Mouse (Mus musculus) neural tube, embryonic 10.5 days (tissue): ENCODE measurements at regions not wholly inside any gene's neighbourhood (a gene's known extent, or its start where the extent isn't known, plus 50 kb on each side); places are given as distances from the start of the nearest gene placed in this dataset.

Experiments
- DNase-seq: peaks from one replicate; pipeline ENCODE4 v3.0.0-alpha.2; 2017; ENCODE audit warnings: low spot score; ENCODE audit errors: extremely low spot score

GRCm38 (mm10) chr15:65646470-65646869 is 631.8 kb upstream of the Gm21961 start:
- no peak for DNase-seq

GRCm38 (mm10) chr15:65639484-65639883 is 624.8 kb upstream of the Gm21961 start:
- no peak for DNase-seq

GRCm38 (mm10) chr15:65637520-65638184 is 622.9 kb upstream of the Gm21961 start:
- DNase-seq: peak; percentile 32

DNA sequence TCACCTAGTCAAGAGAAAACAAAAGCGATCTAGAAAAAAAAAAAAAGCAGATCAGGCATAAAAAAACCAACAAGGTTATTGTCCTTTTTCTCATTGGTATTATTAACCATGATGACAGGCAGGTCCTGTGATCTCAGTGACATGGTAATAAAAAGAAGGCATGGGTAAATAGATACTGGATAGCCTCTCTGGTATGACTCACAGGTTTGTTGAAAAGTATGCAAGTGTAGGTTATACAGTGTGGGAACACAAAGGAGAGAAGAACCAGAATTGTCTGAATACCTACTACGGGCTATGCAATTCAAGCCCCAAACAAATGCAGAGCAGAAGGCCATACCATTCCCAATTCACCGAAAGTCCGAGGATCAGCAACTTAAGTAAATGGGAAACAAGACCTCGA is 617.7 kb upstream of the Gm21961 start:
- no peak for DNase-seq

DNA sequence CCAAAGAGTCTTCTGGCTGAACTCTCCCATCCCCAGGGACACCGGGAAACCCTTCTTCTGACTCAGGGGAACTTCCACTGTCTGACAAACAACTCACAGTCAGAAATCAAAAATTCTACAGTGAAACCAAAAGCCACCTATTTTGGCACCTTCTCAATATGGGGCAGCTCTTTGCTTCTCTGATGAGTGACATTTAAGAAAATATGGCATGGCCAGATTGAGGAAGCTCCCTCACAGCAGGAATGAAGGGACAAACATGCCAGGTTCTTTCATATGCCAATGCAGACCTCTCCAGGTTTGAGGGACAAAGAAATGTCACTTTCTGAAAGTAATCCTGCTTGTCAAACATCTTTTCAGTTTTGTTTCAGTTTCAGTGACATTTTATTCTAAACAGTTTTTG is 615.8 kb upstream of the Gm21961 start:
- DNase-seq: no peak

GRCm38 (mm10) chr15:65592718-65593477 is 578.2 kb upstream of the Gm21961 start:
- no peak for DNase-seq

DNA sequence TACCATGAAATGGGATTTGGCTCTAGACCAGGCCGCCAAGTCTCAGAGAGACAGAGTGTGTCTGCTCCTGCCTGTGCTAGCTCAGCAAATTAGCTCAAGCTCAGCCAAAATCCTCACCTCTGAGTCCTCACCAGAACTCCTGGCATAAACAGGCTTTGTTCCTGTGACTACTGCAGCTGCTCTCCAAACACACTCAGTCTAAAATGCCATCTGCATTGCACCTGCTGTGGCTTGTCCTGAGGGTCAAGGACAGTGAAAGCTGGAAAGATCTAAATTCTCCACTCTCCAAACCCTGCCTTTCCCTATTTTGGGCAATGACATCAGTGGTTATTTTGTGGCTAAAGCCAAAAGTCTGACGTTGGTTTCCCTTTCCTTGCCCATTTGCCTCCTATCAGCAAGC is 570.9 kb upstream of the Gm21961 start:
- DNase-seq: no peak

DNA sequence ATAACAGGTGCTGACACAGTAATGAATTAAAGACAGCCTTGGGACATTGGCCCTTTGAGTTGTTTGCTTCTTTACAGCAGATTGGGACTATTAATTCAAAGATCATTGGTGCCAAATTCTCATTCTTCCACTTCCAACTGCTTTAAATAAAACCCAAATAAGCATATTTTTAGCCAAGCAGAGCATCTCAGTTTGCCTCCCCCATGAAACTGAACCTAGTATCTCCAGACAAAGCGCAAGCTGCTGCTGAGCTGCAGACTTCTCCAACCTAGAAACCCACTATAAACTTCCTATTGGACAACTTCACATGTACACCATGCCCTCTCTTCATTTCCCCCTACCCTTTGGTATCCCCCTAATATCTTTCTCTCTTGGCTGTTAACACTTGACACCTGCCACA is 564.6 kb upstream of the Gm21961 start:
- DNase-seq: no peak

- no peak for DNase-seq
Measured at GRCm38 (mm10) chr15:65567931-65568330, 553.2 kb upstream of the Gm21961 start.

DNA sequence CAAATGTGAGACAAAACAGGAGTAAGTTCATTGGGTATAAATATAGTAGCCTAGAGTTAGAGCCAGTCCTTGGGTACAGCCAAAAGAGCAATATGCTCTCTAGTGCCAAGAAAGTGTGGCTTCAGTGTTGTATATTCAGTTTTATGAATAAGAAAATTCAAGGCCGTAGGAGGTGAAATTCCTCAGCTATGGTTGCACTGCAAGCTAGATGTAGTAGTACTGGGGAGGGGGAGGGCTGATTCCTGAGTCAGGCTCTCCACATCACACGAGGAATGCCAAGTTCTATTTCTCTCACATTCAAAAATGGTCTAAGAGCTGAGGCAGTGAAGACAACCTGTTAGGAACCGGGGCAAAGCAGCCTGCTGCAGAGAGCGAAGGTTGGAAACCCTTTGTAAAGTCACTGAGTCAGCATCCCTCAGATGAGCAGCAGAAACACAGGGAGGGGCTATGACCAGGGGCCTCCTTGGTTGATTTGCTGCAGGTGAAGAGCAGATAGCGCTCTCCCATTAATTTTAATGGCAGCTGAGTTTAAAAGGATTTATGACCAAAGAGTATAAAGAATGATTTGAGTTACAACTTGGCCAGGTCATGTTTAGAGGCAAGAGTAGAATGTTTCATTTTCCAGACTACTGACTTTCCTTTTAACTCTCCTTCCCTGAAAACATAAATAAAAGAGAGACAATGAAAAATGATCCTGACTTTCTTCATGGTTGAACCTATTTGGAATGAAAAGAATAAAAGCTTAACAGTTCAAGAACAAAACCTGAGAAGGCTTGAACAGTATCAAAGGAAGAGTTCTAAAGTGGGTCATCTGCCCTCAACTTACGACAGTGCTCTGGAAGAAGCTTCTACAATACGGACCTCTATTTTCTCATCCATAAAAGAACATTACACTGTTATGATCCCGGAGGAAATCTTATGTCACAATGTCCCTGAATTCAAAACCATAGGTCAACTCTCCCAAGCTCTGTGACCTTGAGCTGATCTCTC is 543.4 kb upstream of the Gm21961 start:
- no peak for DNase-seq

- DNase-seq: no peak
Measured at GRCm38 (mm10) chr15:65549046-65549445, 534.3 kb upstream of the Gm21961 start.

DNA sequence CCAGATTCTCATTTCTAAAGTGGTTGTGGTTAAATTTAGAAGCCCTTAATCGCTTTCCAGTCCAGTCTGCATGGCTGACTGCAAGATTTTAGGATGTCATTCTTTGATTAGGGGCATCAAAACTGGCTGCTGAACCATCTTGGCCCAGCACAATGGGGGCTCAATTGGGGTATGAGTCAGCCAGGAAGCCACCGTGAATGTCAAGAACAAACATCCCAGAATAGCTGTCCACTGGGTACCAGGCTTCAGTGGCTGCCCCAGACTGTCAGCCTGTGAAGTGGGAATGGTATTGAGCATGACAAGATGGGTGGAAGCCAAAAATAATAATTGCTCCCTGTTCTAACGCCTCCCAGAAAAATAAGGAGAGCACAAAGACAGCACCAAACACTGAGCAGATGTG is 520.9 kb upstream of the Gm21961 start:
- DNase-seq: no peak

GRCm38 (mm10) chr15:65532241-65532640 is 517.5 kb upstream of the Gm21961 start:
- no peak for DNase-seq

- no peak for DNase-seq
Measured at GRCm38 (mm10) chr15:65502656-65503055, 488.0 kb upstream of the Gm21961 start.

DNA sequence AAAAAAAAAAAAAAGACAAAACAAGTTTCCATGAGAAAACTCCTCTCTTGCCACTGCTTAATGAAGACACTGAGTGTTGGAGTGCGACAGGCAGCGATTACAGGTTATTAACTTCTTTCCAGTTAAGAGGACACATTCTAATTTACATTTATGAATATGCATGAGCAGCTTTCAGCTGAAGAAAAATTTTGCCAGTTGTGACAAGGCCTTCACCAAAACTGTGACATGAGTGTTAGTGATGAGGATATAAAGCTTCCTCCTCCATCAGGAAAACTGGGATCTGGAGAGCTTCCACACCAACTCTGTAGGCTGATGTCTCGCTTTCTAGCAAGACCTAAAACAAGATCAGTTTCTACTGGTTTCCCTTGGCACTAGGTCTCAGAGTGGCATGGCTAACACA is 464.2 kb upstream of the Gm21961 start:
- no peak for DNase-seq

- no peak for DNase-seq
Measured at GRCm38 (mm10) chr15:65455203-65455816, 440.6 kb upstream of the Gm21961 start.

- DNase-seq: no peak
Measured at GRCm38 (mm10) chr15:65452258-65453028, 437.7 kb upstream of the Gm21961 start.

- DNase-seq: no peak
Measured at GRCm38 (mm10) chr15:65419736-65420135, 405.0 kb upstream of the Gm21961 start.
